Mouse (Mus musculus): ENCODE measurements at regions not wholly inside any gene's neighbourhood (a gene's known extent, or its start where the extent isn't known, plus 50 kb on each side); places are given as distances from the start of the nearest gene placed in this dataset.

GRCm38 (mm10) chr4:152731988-152732387 lies 254.3 kb upstream of the Kcnab2 start:
- no peak for DNase-seq (ENCODE audit: low read depth, low spot score)

- no peak for DNase-seq (ENCODE audit: low read depth, low spot score)
Observed at GRCm38 (mm10) chr4:152731082-152731720, 253.5 kb upstream of the Kcnab2 start.

GRCm38 (mm10) chr4:152729421-152729820 lies 251.8 kb upstream of the Kcnab2 start:
- DNase-seq (ENCODE audit: low read depth, low spot score), result no peak

GRCm38 (mm10) chr4:152725881-152726280 lies 248.2 kb upstream of the Kcnab2 start:
- no peak for DNase-seq (ENCODE audit: low read depth, low spot score)

GRCm38 (mm10) chr4:152725423-152725822 lies 247.8 kb upstream of the Kcnab2 start:
- no peak for DNase-seq (ENCODE audit: low read depth, low spot score)

- no peak for DNase-seq (ENCODE audit: low read depth, low spot score)
Observed at GRCm38 (mm10) chr4:152724741-152725140, 247.1 kb upstream of the Kcnab2 start.

- no peak for DNase-seq (ENCODE audit: low read depth, low spot score)
Observed at GRCm38 (mm10) chr4:152724026-152724425, 246.4 kb upstream of the Kcnab2 start.

GRCm38 (mm10) chr4:152720528-152720927 lies 242.9 kb upstream of the Kcnab2 start:
- no peak for DNase-seq (ENCODE audit: low read depth, low spot score)

- DNase-seq (ENCODE audit: low read depth, low spot score), result no peak
Observed at GRCm38 (mm10) chr4:152719416-152720127, 241.9 kb upstream of the Kcnab2 start.

GRCm38 (mm10) chr4:152710339-152710738 lies 232.7 kb upstream of the Kcnab2 start:
- DNase-seq (ENCODE audit: low read depth, low spot score), result no peak

- DNase-seq (ENCODE audit: low read depth, low spot score), result peak; percentile 6
Observed at GRCm38 (mm10) chr4:152700217-152700616, 222.5 kb upstream of the Kcnab2 start.

- DNase-seq (ENCODE audit: low read depth, low spot score), result no peak
Observed at GRCm38 (mm10) chr4:152697247-152697960, 219.7 kb upstream of the Kcnab2 start.

GRCm38 (mm10) chr4:152691735-152692134 lies 214.1 kb upstream of the Kcnab2 start:
- no peak for DNase-seq (ENCODE audit: low read depth, low spot score)

- no peak for DNase-seq (ENCODE audit: low read depth, low spot score)
Observed at GRCm38 (mm10) chr4:152691302-152691701, 213.6 kb upstream of the Kcnab2 start.

GRCm38 (mm10) chr4:152690766-152691165 lies 213.1 kb upstream of the Kcnab2 start:
- DNase-seq (ENCODE audit: low read depth, low spot score), result no peak

- DNase-seq (ENCODE audit: low read depth, low spot score), result no peak
Observed at GRCm38 (mm10) chr4:152689831-152690230, 212.2 kb upstream of the Kcnab2 start.

- no peak for DNase-seq (ENCODE audit: low read depth, low spot score)
Observed at GRCm38 (mm10) chr4:152686509-152687081, 208.9 kb upstream of the Kcnab2 start.

- DNase-seq (ENCODE audit: low read depth, low spot score), result no peak
Observed at GRCm38 (mm10) chr4:152674140-152674539, 196.5 kb upstream of the Kcnab2 start.

GRCm38 (mm10) chr4:152663482-152663881 lies 185.8 kb upstream of the Kcnab2 start:
- peak; percentile 31 for DNase-seq (ENCODE audit: low read depth, low spot score)

- DNase-seq (ENCODE audit: low read depth, low spot score), result no peak
Observed at GRCm38 (mm10) chr4:152663069-152663468, 185.4 kb upstream of the Kcnab2 start.

GRCm38 (mm10) chr4:152662439-152662838 lies 184.8 kb upstream of the Kcnab2 start:
- DNase-seq (ENCODE audit: low read depth, low spot score), result no peak

GRCm38 (mm10) chr4:152650198-152650597 lies 172.5 kb upstream of the Kcnab2 start:
- no peak for DNase-seq (ENCODE audit: low read depth, low spot score)
